Mouse (Mus musculus): ENCODE results near the gene Ankrd39. TPM values are rescaled to one million over a fixed set of nuclear protein-coding genes. Genes with fewer than 3 reads are reported as not detected.

The Ankrd39 gene
- total RNA-seq (2021), result 1 to 10 TPM; 7.7 to 8.2 TPM
- long read RNA-seq, experiment 1, transcript Ankrd39-201 (4 exons, 2,109 nt), result major isoform, 6 of 9 reads
- long read RNA-seq, experiment 1, partial matches to known transcripts, result 2 of 9 reads
- long read RNA-seq, experiment 1, other reads (novel, unspliced or antisense), result 0 of 9 reads
- long read RNA-seq, experiment 2, partial matches to known transcripts, result 2 of 10 reads
- long read RNA-seq, experiment 2, other reads (novel, unspliced or antisense), result 0 of 10 reads

DNA sequence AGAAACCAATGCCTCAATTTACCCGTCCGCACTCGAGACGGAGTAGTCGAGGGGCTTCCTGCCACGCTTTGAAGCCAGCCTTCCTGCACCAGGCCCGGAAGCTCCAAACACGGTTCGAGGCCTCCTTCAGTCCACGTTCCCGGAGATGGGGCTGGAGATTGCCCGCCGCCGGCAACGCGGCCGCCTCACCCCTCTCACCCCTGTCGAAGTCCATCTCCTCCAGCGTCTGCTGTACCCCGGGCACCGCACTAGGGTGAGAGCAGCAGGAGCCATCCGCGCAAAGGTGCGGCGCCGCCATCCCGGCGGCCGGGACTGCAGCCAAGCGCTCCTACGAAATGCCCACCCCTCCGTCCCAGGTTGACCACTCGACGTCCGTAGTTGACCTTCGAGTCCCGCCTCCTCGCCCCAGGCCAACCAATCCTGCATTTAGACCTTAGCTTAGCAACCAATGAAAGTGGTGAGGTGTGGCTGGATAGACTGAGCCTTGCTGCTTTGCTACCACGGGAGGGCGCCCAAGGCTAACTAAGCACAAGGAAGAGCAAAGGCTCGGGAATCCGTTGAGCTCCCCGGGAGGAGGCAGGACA lies at the start of gene Ankrd39:
Gene Ankrd39 (minus strand): TSS at position 558 of the 584 bp plus-strand sequence.
- DNase-seq, result peak; percentile 98

DNA sequence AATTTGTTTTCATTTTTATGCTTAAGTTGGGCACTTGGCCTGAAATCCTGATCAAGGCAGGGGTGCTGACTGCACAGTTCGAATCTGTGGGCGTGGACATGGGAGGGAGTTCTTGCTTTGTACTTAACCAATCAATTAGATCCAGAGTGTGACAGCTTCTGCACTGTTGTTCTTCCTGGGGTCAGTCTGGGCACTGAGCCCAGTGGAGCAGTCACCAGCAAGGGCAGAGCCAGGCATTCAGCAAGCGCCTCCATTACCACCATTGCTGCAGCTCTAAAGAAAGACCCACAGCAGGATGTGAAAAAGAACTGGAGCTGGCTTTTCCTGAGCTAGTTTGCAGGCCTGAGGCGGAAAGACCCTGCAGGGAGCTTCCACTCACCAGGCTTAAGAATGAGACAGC lies 48.9 kb upstream of the Ankrd39 start:
- no peak for DNase-seq

DNA sequence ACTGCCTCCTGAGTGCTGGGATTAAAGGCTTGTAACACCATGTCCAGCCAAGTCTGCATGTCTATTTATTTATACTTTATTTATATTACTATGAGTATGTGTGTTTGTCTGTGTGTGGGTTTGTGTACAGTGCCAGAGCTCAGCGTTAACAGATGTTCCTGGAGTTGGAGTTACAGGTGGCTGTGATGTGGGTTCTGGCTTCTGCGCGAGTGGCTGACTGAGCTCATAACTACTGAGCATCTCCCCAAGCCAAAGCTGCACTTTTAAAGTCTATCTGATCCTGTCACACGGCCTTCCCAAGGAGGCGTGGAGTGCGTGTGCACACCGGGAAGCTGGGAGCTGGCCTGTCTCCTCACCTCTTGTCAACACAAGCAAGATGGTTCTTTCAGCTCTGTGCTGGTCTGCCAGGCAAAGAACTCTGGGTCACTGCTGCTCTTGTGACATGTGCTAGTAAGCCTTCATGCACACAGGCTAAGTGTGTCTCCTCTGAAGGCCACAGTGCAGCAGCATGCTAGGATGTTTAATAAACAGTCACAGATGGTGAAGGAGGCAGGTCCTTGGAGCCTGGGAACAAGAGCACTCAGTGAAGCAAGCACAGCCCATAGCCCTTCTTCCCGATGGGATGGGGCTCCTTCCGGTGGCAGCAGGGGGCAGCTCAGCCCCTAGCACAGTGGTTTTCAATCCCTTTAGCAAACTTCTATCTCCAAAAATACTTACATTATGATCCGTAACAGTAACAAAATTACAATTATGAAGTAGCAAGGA lies 48.1 kb upstream of the Ankrd39 start:
- no peak for DNase-seq

DNA sequence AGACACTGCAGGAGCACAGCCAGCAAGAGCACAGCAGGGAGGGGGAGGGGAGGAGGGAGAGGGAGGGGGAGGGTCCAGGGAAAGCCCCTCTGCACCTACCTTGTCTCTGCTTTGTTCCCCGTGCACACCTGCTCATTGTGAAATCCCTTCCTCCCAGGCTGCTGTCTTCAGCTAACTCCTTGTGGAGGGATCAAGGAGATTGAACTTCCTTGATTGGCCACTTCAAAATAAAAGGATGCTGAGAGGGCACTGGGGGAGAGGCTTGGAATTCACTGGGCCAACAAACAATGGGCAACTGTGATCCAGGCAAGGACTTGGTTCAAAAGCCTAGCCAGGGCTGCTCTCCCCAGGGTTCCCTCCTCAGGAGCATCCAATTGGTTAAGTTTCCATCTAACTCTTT lies 45.9 kb upstream of the Ankrd39 start:
- no peak for DNase-seq

DNA sequence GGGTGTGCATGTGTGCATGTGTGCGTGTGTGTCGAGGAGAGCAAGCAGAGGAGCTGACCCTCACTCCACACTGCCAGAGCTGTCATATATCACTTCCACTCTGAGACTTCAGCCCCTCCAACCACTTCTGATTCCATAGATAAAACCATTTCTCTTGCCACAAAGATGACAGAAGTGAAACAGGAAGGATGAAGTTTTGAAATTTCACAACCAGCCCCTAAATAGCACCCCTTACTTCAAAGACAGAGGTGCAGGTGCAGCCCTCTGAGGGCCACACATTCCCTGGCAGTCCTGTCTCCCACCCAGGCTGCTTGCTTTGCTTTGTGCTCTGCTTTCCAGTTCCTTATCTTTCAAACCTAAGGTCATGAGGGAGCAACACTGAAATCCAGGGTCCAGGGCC lies 44.2 kb upstream of the Ankrd39 start:
- DNase-seq, result no peak

DNA sequence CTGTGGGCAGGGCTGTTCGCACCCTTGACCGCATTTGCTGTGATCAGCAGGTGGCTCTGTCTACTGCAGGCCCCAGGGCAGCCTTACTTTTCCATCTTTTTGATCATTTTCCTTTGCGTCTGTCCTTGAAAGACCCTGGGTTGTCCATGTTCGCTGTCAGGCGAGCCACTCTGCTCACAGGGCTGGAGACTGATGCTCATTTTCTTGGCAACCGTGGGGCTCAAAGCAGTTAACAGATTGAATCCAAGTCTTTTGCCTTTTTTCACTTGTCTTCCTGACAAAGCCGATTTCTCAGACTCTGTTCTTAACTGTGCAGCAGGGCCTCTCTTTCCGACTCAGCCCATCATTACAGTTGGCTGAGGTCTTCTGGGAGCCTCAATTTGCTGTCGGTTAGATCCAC lies 43.4 kb upstream of the Ankrd39 start:
- DNase-seq, result no peak

DNA sequence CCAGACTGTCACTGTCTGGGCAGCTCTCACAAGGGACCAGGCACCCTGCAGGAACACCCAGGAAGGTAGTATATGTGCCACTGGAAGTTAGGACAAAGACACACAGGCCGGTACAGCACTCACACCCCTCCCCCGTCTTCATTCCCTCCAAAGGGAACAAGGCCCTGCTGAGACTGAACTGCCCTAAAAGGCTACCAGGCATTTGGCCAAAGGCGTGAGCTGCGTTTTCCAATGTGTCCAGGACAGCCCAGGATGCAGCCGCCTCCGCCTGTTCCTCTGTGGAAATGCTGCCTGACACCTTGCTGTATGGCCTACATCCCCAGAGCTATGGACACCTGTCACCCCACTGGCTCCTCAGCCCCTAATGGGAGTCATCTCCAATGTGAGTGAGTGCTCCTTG lies 42.2 kb upstream of the Ankrd39 start:
- DNase-seq, result peak; percentile 80

DNA sequence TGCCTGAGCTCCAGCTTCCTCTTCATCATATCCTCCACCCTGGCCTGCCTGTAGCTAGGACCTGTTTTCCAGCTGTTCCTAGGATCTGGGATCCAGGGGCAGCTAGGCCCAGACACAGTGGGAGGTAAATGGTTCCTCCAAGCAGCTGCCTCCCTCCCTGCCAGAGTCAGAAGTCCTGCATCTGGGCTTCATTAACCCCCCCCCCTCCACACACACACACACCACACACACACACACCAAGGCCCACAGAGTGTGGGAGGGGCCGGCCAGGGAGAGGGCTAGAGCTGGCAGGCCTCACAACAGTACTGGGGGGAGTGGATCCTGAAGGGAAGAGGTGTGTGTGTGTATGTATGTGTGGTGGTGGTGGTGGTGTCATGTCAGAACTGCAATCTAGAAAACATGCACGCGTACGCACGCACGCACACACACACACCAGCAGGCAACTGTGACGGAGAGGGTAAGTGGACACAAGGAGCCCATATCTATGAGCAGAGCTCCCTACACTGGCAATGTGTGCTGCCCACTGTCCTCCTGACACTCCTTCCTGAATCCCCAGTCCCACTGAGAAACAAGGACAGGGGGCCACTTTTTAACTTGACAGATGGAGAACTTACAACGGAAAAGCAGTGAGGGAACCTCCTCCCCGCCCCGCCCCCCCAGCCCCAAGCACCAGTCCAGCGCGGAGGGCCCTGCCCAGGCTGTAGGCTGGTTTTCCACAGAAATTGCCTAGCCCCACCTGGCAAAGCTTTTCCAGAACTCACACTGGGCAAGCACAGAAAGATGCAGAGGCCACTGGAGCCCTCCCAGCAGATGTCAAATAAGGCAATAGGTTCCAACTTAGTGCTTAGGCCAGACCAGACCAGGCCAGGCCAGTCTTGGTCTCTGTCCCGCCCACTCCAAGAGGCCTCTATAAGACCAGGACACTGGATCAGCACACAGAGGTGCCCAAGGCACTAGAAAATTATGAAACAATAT lies 41.5 kb upstream of the Ankrd39 start:
- DNase-seq, result peak; percentile 72

DNA sequence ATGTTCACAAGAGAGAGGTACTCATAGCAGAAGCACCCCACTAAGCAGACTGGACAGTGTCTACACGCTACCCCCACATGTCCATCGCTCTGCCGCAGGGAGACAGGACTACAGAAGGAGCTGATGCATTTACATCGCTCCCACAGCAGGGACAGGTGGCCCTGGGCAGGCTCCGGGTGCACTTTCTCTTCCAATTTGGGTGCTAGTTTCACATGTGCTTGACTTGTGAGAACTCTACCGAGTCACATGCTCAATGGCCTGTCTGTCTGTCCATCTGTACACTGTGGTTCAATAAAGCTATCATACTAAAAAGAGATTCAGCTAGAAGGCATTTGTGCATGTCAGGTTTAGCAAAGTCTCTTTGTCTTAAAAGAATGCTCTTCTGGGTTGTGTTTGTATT lies 40.6 kb upstream of the Ankrd39 start:
- DNase-seq, result no peak

DNA sequence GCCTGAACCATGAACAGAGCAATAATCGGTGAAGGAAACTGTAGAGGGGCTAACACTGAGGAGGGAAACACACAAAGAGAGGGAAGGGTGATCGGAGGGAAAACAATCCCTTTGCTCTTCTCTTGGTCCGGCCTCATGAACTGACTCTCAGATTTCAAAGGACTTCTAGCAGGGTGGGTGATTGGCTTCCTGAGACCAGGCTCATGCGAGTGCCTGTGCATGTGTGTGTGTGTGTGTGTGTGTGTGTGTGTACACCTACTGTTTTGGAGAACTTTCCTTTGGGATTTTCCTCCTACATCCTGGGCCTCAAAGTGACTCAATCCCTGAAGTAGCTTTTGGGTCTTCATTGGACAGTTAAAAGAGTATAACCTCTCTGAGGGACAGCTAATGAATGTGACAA lies 39.0 kb upstream of the Ankrd39 start:
- no peak for DNase-seq

DNA sequence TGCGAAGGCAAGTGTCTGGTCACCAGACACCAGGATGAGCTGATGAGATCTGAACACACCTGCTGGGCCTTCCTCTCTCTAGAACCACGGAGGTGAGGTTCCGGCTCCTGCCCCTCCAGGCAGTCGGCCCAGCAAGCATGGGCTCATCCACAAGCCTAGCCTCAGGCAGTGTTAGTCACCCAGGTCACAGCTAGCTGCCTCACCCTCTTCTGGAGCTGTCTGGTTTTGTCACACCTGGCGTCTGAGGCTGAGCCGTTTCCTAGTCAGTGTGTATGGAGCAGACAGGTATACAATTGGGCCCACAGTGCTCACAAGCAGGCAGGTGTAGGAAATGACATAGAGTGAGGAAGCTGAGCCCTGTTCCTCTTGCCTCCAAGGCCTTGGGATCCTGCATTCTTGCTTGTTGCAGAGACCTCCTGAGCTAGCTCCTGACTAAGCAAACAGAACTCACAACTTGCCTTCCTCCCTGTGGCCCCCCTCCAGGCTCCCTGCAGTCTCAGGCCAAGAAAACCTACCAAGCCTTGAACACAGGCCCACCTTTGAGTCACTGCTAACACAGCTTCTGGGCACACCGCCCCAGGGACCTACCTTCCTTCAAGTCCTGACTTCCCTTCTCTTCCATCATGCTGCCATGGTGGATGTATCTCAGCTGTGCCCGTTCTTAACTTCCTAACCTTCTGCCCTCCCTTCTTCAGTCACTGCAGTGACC lies 36.3 kb upstream of the Ankrd39 start:
- DNase-seq, result no peak

DNA sequence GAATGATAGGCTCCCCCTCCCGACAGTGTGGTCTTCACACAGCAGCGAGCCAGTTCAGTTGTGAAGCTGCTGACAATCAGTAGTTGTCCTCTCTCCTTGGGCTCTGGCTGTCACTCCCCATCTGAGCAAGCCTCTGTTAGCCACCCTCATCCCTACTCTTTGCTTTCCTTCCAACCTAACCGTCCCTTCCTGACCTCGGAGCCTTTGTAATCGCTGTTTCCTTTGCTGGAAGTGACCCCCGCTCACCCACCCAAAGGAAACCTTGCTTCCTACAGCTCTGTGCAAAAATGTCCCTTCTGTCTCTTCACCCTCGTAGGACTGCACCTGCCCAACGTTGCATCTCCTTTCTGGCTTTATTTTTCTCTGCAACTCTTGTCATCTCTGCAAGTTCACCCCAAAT lies 35.0 kb upstream of the Ankrd39 start:
- DNase-seq, result no peak

DNA sequence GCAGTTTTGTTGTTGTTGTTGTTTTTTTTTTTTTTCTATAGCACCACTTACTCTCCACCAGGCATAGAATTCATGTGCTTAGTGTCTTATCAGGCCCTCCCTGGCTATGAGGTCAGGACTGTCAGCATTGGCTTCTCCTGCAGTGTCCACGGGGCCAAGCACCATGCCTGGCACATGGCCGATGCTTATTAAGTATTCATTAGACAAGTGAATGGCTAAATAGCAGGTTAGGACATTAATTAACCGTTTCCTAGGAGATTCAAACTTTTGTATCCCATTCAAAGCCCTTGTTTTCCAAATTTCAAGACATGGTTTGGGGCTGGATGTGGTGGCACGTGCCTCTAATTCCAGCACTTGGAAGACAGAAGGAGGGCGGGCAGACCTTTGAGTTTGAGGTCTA lies 34.0 kb upstream of the Ankrd39 start:
- no peak for DNase-seq

DNA sequence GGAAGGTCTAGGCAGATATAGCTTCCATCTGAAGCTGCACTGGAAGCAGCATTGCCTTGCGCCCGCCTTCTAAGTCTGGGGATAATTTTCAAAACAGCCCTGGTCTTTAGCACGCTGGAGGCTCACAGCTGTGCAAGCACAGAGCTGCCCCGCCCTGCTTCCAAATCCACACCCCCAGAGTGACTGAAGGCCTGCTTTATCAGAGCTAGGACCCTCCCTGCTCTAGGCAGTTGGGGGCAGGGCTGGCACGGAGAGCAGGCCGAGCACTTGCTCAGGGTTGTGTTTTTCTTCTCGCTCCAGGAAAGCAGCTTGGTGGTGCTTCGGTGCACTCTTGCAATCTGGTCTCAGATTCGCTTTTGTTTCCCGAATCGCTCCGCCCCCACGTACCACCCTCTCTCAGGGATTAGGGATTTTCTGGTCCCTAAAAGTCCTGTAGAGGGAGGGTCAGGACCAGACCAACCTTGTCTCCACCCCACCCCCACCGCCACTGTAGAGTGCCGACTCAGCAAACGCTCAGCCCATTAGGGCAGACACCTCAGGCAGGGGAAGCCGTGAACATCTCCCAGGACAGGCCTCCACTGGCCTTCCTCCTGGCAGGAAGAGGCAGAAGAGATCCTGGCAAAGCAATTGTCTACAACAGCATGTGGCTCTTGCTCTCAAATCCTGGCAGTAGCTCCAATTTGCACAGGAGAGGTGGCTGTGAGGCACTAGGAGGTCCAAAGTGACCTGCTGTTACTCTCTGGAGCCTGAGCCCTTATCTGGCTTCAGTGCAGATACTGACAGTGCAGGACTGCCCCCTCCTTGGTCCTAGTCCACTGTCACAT lies 33.4 kb upstream of the Ankrd39 start:
- peak; percentile 70 for DNase-seq

DNA sequence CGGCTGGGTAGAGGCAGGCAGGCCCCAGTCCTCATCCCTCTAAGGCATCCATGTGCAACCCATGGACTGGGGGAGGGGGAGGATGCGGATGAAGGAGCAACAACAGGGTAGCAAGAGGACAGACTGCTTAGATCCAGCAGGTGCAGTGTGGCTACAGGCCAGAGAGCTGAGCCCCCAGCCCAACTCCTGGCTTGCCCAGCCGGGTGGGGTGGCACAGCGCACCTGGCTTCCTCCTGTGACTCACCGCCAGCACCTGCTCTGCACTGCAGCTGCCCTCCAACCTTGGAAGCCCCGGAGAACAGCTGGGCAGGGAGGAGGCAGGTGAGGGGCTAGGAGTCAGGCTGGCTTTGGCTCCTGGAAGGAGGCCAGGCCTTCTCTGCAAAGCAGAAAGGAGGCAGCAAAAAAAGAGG lies 32.7 kb upstream of the Ankrd39 start:
- DNase-seq, result no peak

DNA sequence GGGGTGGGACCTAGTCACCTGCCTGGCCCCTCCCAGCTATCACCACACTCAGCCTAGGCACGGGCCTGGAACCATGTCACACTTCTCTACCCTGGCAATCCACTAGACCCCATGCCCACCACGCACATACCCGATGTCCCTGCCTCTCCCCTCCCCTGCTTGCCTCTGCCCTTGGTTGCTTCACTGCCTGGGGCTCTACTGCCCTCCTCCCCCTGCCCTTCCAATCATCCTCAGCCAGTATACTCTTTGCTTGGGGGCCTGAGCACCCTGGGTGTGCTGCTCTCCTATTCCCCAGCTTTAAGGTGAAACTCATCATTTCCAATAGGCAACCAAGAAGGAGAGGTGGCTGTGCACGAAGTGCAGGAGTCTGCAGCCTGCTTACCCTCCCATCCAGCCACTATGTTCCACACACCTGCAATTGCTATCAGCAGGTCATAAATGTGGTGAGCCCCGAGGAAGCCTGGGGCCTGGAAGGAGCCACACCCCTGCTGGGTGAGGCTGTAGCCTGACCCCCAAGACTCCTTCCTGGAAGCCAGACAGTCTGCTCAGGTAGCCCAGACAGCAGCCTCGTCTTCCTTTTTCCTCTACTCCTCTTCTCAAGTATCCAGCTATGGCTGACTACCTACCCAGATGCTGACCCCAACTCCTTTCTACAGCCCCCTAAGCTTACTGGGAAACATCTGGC lies 29.9 kb upstream of the Ankrd39 start:
- DNase-seq, result no peak

DNA sequence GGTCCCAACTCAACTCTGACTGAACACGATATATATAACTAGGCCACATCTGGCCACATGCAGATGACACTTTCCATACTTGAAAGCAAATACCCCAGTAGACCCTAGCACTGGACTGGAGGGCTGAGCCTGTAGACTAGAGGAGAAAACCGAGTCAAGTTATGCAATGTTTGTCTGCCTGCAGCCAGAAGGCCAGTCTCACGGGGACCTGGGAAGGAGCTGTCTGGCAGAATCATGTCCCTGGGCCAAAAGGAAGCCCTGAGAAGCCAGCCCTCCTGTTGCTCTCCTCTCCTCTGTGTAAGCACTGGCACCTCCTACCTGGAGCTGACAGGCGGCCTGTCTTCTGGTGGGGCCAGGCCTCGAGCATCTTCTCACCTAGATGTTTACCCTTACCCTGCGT lies 28.1 kb upstream of the Ankrd39 start:
- DNase-seq, result no peak

DNA sequence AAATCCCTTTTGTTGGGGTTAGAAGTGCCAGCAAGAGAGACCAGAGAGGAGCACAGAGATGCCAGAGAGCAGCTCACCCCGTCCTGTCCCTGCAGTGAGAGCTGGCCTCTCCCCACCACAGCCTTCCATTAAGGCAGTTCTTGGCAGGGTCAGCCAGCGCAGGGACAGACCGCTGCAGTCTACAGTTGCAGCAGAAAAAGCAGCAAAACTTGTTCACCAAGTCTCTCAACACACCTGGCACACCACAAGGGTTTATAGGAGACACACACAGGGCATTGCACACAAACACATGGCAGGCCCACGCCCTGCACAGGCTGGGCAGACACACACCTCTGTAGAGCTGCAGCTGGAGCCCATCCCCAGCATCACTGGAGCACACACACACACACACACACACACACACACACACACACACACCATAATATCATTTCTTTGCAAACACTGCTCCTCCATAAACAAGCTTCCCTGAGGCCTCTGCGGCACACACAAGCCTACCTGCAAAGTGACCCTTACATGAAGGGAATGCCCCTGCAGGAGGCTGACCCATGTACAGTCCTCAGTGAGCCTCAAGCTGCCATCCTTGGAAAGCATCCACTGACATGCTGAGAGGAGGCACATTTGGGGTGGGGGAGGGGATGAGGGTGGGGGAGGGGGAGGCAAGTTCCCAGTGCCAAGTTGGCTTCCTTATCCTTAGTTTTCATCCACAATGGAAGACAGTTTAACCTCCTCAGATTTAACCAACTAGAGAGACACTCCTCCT lies 27.1 kb upstream of the Ankrd39 start:
- no peak for DNase-seq

DNA sequence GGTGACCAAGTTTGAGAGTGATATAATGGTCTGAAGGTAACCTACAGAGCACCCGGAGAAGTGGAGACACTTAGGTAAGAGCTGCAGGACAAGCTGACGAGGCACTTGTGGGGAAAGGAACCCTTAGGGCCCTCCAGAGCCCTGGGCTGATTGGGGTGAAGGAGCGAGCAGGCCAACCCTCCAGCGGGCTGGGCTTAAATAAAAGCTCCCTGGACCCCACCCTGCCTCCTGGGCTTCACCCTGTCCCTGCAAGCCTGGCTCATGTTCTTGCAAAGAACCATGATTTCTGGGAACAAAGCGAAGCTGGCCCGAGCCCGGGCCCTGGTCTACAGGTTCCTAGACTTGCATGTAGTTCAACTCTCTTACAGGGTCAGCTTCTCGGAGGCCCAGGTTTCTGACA lies 26.3 kb upstream of the Ankrd39 start:
- DNase-seq, result no peak
